Mouse (Mus musculus): ENCODE data around the gene Arhgap44. TPM values are rescaled to one million over a fixed set of nuclear protein-coding genes. Genes with fewer than 3 reads are reported as not detected.

Gene Arhgap44
- polyA plus RNA-seq, 1 experiment from 2014 or later, result 4.9 TPM

GRCm38 (mm10) chr11:64999685-65000084 is 163.1 kb downstream of the Arhgap44 start:
- H3K27ac ChIP-seq (ENCODE audit: low read depth, low read length), result no peak overlapping the region
- no peak for DNase-seq (ENCODE audit: low spot score)
- H3K9ac ChIP-seq (ENCODE audit: low read depth, low read length), result no peak overlapping the region
- 93% methylated on average over 5 of the region's 5 CpGs for WGBS
- no peak overlapping the region for H3K4me2 ChIP-seq (replicated peaks; ENCODE audit: low read depth, low read length)
- no peak overlapping the region for H3K4me3 ChIP-seq (ENCODE audit: low read depth, low read length)
- H3K36me3 ChIP-seq (ENCODE audit: control insufficient read depth, insufficient read depth, low read length), result peaks cover 6% of the 10 kb centered on the region; the same call in 1 of the 2 replicates
- H3K27me3 ChIP-seq (ENCODE audit: control insufficient read depth, insufficient read depth, low read length), result no peaks in the 10 kb centered on the region
- no peaks in the 10 kb centered on the region for H3K9me3 ChIP-seq (ENCODE audit: control insufficient read depth, low read length)
- no peaks in the 10 kb centered on the region for H3K4me1 ChIP-seq (replicated peaks; ENCODE audit: control insufficient read depth, insufficient read depth, low read length)
- no peak for ATAC-seq (ENCODE audit: low FRiP score)

GRCm38 (mm10) chr11:64998439-64998838 is 164.3 kb downstream of the Arhgap44 start:
- H3K4me2 ChIP-seq (replicated peaks; ENCODE audit: low read depth, low read length), result no peak overlapping the region
- H3K4me3 ChIP-seq (ENCODE audit: low read depth, low read length), result no peak overlapping the region
- WGBS, result 90% methylated on average over 3 of the region's 3 CpGs
- H3K27me3 ChIP-seq (ENCODE audit: control insufficient read depth, insufficient read depth, low read length), result no peaks in the 10 kb centered on the region
- H3K9me3 ChIP-seq (ENCODE audit: control insufficient read depth, low read length), result no peaks in the 10 kb centered on the region
- H3K36me3 ChIP-seq (ENCODE audit: control insufficient read depth, insufficient read depth, low read length), result peaks cover 6% of the 10 kb centered on the region; the same call in 1 of the 2 replicates
- no peaks in the 10 kb centered on the region for H3K4me1 ChIP-seq (replicated peaks; ENCODE audit: control insufficient read depth, insufficient read depth, low read length)
- DNase-seq (ENCODE audit: low spot score) (no peak), ATAC-seq (ENCODE audit: low FRiP score) (no peak)
- H3K27ac ChIP-seq (ENCODE audit: low read depth, low read length), result no peak overlapping the region
- H3K9ac ChIP-seq (ENCODE audit: low read depth, low read length), result no peak overlapping the region

GRCm38 (mm10) chr11:64988556-64988955 is 174.2 kb downstream of the Arhgap44 start:
- H3K36me3 ChIP-seq (ENCODE audit: control insufficient read depth, insufficient read depth, low read length), result peaks cover 5% of the 10 kb centered on the region
- H3K9me3 ChIP-seq (ENCODE audit: control insufficient read depth, low read length), result no peaks in the 10 kb centered on the region
- DNase-seq (ENCODE audit: low spot score) (no peak), ATAC-seq (ENCODE audit: low FRiP score) (no peak)
- H3K9ac ChIP-seq (ENCODE audit: low read depth, low read length), result no peak overlapping the region
- H3K4me3 ChIP-seq (ENCODE audit: low read depth, low read length), result no peak overlapping the region
- H3K4me1 ChIP-seq (replicated peaks; ENCODE audit: control insufficient read depth, insufficient read depth, low read length), result no peaks in the 10 kb centered on the region
- H3K27ac ChIP-seq (ENCODE audit: low read depth, low read length), result no peak overlapping the region
- H3K27me3 ChIP-seq (ENCODE audit: control insufficient read depth, insufficient read depth, low read length), result no peaks in the 10 kb centered on the region
- no peak overlapping the region for H3K4me2 ChIP-seq (replicated peaks; ENCODE audit: low read depth, low read length)
- 90% methylated on average over 2 of the region's 2 CpGs for WGBS

- DNase-seq (ENCODE audit: low spot score) (no peak), ATAC-seq (ENCODE audit: low FRiP score) (no peak)
- WGBS, result 14% methylated on average over 9 of the region's 9 CpGs
- peak overlapping the region; percentile 79 for H3K4me3 ChIP-seq (ENCODE audit: low read depth, low read length)
- peak overlapping the region; percentile 75 for H3K9ac ChIP-seq (ENCODE audit: low read depth, low read length)
- H3K36me3 ChIP-seq (ENCODE audit: control insufficient read depth, insufficient read depth, low read length), result no peaks in the 10 kb centered on the region
- H3K27me3 ChIP-seq (ENCODE audit: control insufficient read depth, insufficient read depth, low read length), result no peaks in the 10 kb centered on the region
- peak overlapping the region; percentile 79 for H3K4me2 ChIP-seq (replicated peaks; ENCODE audit: low read depth, low read length)
- no peaks in the 10 kb centered on the region for H3K4me1 ChIP-seq (replicated peaks; ENCODE audit: control insufficient read depth, insufficient read depth, low read length)
- no peak overlapping the region for H3K27ac ChIP-seq (ENCODE audit: low read depth, low read length)
- H3K9me3 ChIP-seq (ENCODE audit: control insufficient read depth, low read length), result no peaks in the 10 kb centered on the region
Observed at GRCm38 (mm10) chr11:64979489-64979845, 183.3 kb downstream of the Arhgap44 start.

GRCm38 (mm10) chr11:64978720-64979488 is 183.9 kb downstream of the Arhgap44 start, which contains the start of gene Elac2:
TSS of gene Elac2 (plus strand) at chr11:64979038.
- WGBS, result under 1% methylated on average over 65 of the region's 65 CpGs
- Histone ChIP-seq H3K9me3 (ENCODE audit: control insufficient read depth, low read length) (no peaks in the 10 kb centered on the region), H3K4me2 (replicated peaks; ENCODE audit: low read depth, low read length) (peak within 1 kb of the TSS; percentile 79), H3K27ac (ENCODE audit: low read depth, low read length) (no peak within 1 kb of the TSS), H3K4me1 (replicated peaks; ENCODE audit: control insufficient read depth, insufficient read depth, low read length) (no peaks in the 10 kb centered on the region), H3K27me3 (ENCODE audit: control insufficient read depth, insufficient read depth, low read length) (no peaks in the 10 kb centered on the region), H3K9ac (ENCODE audit: low read depth, low read length) (peak within 1 kb of the TSS; percentile 75), H3K36me3 (ENCODE audit: control insufficient read depth, insufficient read depth, low read length) (no peaks in the 10 kb centered on the region), H3K4me3 (ENCODE audit: low read depth, low read length) (peak within 1 kb of the TSS; percentile 79)
- ATAC-seq (ENCODE audit: low FRiP score) (peak; percentile 100), DNase-seq (ENCODE audit: low spot score) (peak; percentile 98)

GRCm38 (mm10) chr11:64972418-64972817 is 190.3 kb downstream of the Arhgap44 start:
- Histone ChIP-seq H3K9ac (ENCODE audit: low read depth, low read length) (no peak overlapping the region), H3K36me3 (ENCODE audit: control insufficient read depth, insufficient read depth, low read length) (no peaks in the 10 kb centered on the region), H3K27ac (ENCODE audit: low read depth, low read length) (no peak overlapping the region), H3K4me3 (ENCODE audit: low read depth, low read length) (no peak overlapping the region), H3K27me3 (ENCODE audit: control insufficient read depth, insufficient read depth, low read length) (no peaks in the 10 kb centered on the region), H3K4me1 (replicated peaks; ENCODE audit: control insufficient read depth, insufficient read depth, low read length) (peaks cover 2% of the 10 kb centered on the region; the same call in 1 of the 2 replicates), H3K4me2 (replicated peaks; ENCODE audit: low read depth, low read length) (no peak overlapping the region), H3K9me3 (ENCODE audit: control insufficient read depth, low read length) (no peaks in the 10 kb centered on the region)
- no peak for ATAC-seq (ENCODE audit: low FRiP score)
- 82% methylated on average over 2 of the region's 2 CpGs for WGBS
- no peak for DNase-seq (ENCODE audit: low spot score)

- H3K9ac ChIP-seq (ENCODE audit: low read depth, low read length), result no peak overlapping the region
- DNase-seq (ENCODE audit: low spot score) (no peak), ATAC-seq (ENCODE audit: low FRiP score) (no peak)
- H3K4me2 ChIP-seq (replicated peaks; ENCODE audit: low read depth, low read length), result no peak overlapping the region
- no peaks in the 10 kb centered on the region for H3K27me3 ChIP-seq (ENCODE audit: control insufficient read depth, insufficient read depth, low read length)
- H3K4me3 ChIP-seq (ENCODE audit: low read depth, low read length), result no peak overlapping the region
- H3K36me3 ChIP-seq (ENCODE audit: control insufficient read depth, insufficient read depth, low read length), result no peaks in the 10 kb centered on the region
- H3K27ac ChIP-seq (ENCODE audit: low read depth, low read length), result no peak overlapping the region
- no peaks in the 10 kb centered on the region for H3K9me3 ChIP-seq (ENCODE audit: control insufficient read depth, low read length)
- WGBS, result 86% methylated on average over 3 of the region's 3 CpGs
- peaks cover 2% of the 10 kb centered on the region; the same call in 1 of the 2 replicates for H3K4me1 ChIP-seq (replicated peaks; ENCODE audit: control insufficient read depth, insufficient read depth, low read length)
Observed at GRCm38 (mm10) chr11:64971471-64971988, 191.2 kb downstream of the Arhgap44 start.

- Histone ChIP-seq H3K9me3 (ENCODE audit: control insufficient read depth, low read length) (no peaks in the 10 kb centered on the region), H3K36me3 (ENCODE audit: control insufficient read depth, insufficient read depth, low read length) (no peaks in the 10 kb centered on the region), H3K4me2 (replicated peaks; ENCODE audit: low read depth, low read length) (no peak overlapping the region), H3K4me3 (ENCODE audit: low read depth, low read length) (no peak overlapping the region), H3K9ac (ENCODE audit: low read depth, low read length) (no peak overlapping the region), H3K4me1 (replicated peaks; ENCODE audit: control insufficient read depth, insufficient read depth, low read length) (peaks cover 2% of the 10 kb centered on the region; the same call in 1 of the 2 replicates), H3K27me3 (ENCODE audit: control insufficient read depth, insufficient read depth, low read length) (no peaks in the 10 kb centered on the region), H3K27ac (ENCODE audit: low read depth, low read length) (no peak overlapping the region)
- ATAC-seq (ENCODE audit: low FRiP score), result no peak
- DNase-seq (ENCODE audit: low spot score), result no peak
- 56% methylated on average over 4 of the region's 4 CpGs for WGBS
Observed at GRCm38 (mm10) chr11:64968939-64969342, 193.8 kb downstream of the Arhgap44 start.

GRCm38 (mm10) chr11:64968507-64968906 is 194.3 kb downstream of the Arhgap44 start:
- no peak overlapping the region for H3K4me3 ChIP-seq (ENCODE audit: low read depth, low read length)
- no peaks in the 10 kb centered on the region for H3K27me3 ChIP-seq (ENCODE audit: control insufficient read depth, insufficient read depth, low read length)
- H3K4me1 ChIP-seq (replicated peaks; ENCODE audit: control insufficient read depth, insufficient read depth, low read length), result peaks cover 2% of the 10 kb centered on the region; the same call in 1 of the 2 replicates
- no peaks in the 10 kb centered on the region for H3K36me3 ChIP-seq (ENCODE audit: control insufficient read depth, insufficient read depth, low read length)
- H3K9ac ChIP-seq (ENCODE audit: low read depth, low read length), result no peak overlapping the region
- ATAC-seq (ENCODE audit: low FRiP score) (peak; percentile 79), DNase-seq (ENCODE audit: low spot score) (peak; percentile 87)
- H3K9me3 ChIP-seq (ENCODE audit: control insufficient read depth, low read length), result no peaks in the 10 kb centered on the region
- 10% methylated on average over 3 of the region's 3 CpGs for WGBS
- H3K27ac ChIP-seq (ENCODE audit: low read depth, low read length), result no peak overlapping the region
- no peak overlapping the region for H3K4me2 ChIP-seq (replicated peaks; ENCODE audit: low read depth, low read length)
